Mouse (Mus musculus) subcutaneous adipose tissue, adult 2 months (tissue): ENCODE results near the gene Metap1d. TPM values are rescaled to one million over a fixed set of nuclear protein-coding genes. Genes with fewer than 3 reads are reported as not detected.

ENCODE experiments used
- polyA plus RNA-seq: library from polyadenylated mRNA; depleted of rRNA; stranded (reverse); fragments of >200 nt; gene quantifications from 2 replicates; pipeline ENCODE4 v1.2.3, GENCODE M21; 2012; ENCODE audit warnings: low replicate concordance; rRNA removed

Metap1d gene
- polyA plus RNA-seq = 35.6 and 36.9 TPM in 2 replicates

DNA sequence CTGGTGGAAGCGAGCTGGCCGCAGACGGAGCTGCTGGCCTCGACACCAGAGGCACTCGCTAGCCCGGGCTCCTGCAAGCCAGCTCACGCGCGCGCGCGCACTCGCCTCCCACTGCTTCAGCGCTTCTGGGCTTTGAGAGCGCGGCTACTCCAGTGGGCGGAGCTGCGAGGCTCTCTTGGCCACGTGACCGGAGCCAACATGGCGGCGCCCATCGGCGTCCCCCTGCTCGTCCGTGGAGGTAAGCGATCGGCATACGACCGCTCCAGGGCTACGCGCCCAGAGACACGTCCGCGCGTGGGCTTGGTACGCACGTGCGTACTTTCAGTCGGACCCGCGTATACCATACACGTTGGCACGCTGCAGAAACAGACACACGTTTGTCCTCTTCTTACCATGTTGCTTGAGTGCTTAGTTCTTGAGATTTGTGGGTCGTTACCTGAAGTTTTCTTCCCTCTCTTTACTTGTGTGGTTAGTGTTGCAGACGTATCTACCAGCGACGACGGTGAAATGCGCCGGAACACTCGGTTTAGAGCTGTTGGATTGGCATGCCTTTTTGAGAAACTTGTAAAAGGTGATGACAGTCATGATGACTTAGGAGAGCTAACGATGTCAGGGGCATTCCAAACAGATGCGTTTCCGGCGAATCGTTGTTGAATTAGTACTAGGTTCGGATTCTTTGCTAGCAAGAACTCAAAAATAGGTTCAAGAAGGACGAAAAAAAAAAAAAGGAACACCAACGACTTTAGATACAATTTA, at the start of gene Metap1d:
Gene Metap1d (plus strand): TSS at position 116 of the 756 bp plus-strand sequence.

DNA sequence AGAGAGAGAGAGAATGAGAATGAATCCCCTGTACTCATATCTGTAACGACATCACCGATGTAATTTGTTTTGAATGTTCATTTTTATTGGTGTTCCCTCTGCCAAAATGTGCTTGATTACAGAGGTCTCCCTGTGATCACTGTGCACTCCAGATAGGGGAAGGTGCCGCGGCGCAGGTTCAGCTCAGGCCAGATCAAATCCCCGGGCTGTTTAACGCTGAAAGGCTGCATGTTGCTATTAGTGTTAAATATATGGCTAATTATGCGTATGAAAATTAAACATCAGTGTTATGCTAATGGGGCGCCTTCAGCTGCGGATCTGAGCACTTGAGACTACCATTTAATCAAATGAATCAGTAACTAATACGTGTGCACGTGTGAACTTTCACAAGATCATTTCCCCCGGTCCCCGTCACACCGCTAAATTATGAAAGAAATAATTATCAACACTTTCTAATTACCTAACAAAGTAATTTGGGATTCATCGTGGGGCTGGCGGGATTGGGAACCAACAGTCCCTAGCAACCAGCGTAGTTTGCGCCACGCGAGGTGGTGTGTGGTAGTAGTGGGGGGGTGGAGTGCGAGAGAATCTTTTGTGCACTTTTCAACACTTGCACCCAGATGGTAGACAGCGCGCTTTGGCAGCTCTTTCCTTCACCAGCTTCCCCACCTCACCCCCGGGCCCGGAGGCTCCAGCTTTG, 75.1 kb downstream of the Metap1d start, which contains the start of gene Dlx1:
Gene Dlx1 (plus strand): TSS at position 100 of the 700 bp plus-strand sequence.

DNA sequence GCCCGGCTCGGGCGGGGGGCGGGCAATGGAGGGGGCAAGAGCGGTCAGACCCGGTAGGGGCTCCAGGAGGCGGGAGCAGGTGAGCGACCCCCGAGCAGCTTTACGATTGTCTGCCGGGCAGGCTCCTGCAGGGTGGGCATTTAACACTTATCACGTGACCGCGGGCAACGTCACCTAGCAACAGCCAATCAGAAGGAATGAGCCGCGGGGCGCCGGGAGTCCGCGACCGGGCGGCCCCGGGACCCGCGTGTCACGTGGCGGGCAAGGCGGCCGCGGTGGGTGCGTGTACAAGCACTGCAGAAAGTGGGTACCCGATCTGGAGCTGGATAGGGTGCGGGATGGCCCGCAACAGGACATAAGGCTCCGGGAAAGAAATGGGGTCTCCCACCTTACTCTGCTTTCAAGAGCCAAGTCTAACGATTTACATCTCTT, 93.6 kb downstream of the Metap1d start, which contains the start of gene Dlx2:
Gene Dlx2 (minus strand): TSS at position 115 of the 432 bp plus-strand sequence.

Other genes starting within 250 kb of the Metap1d start
- gene Dync1i2, start 241.6 kb upstream of the Metap1d start, polyA plus RNA-seq = 25.1 and 31.5 TPM in 2 replicates
- gene Slc25a12, start 85.5 kb upstream of the Metap1d start, polyA plus RNA-seq = 15.9 and 48.7 TPM in 2 replicates
- gene Hat1, start 64.3 kb upstream of the Metap1d start, polyA plus RNA-seq = 4.3 and 8.4 TPM in 2 replicates
- gene Dlx1, start 74.8 kb downstream of the Metap1d start, polyA plus RNA-seq = 0.10 TPM in 1 of 2 replicates, not detected in the other
- not detected in 2 replicates for gene Dlx2, start 93.5 kb downstream of the Metap1d start, polyA plus RNA-seq